Mouse (Mus musculus) MEL (cell line): ENCODE measurements around the gene Galnt10. TPM values are rescaled to one million over a fixed set of nuclear protein-coding genes. Genes with fewer than 3 reads are reported as not detected.

Source experiments
- DNase-seq: peaks from one replicate; pipeline ENCODE4 v3.0.0; 2011; ENCODE audit warnings: low read depth, low spot score
- H3K27ac ChIP-seq: 2 replicates; pipeline ENCODE4 v1.5.1; 2012; ENCODE audit warnings: low read depth, mild to moderate bottlenecking, control low read depth, low read length, moderate library complexity; ENCODE audit not compliant: control insufficient read depth
- H3K27me3 ChIP-seq, 2 experiments: fragments of 150-350 bp in 1 of 2; sonication (generic) in 1 of 2; 2 replicates each; pipeline ENCODE4 v1.6.1; 2012; ENCODE audit warnings: low read length in 2 of 2, mild to moderate bottlenecking in 2 of 2, improper control_type of control experiment in 1 of 2, moderate library complexity in 1 of 2; ENCODE audit not compliant: insufficient read depth in 2 of 2, control insufficient read depth in 1 of 2
- H3K36me3 ChIP-seq, 2 experiments: 2 replicates each; pipeline ENCODE4 v1.6.1; 2012 to 2014; ENCODE audit warnings: low read length in 2 of 2, improper control_type of control experiment in 1 of 2, inconsistent platforms in 1 of 2, mild to moderate bottlenecking in 1 of 2; ENCODE audit not compliant: insufficient read depth in 2 of 2, control insufficient read depth in 1 of 2
- H3K4me1 ChIP-seq, 2 experiments: fragments of 150-350 bp in 1 of 2; sonication (generic) in 1 of 2; 2 replicates each; pipeline ENCODE4 v1.6.1; 2012; ENCODE audit warnings: low read length in 2 of 2, improper control_type of control experiment in 1 of 2, mild to moderate bottlenecking in 1 of 2; ENCODE audit not compliant: insufficient read depth in 2 of 2, control insufficient read depth in 1 of 2
- H3K4me3 ChIP-seq, 2 experiments: fragments of 150-350 bp in 1 of 2; sonication (generic) in 1 of 2; 2 replicates each; pipeline ENCODE4 v1.5.1; 2012; ENCODE audit warnings: low read depth in 2 of 2, low read length in 2 of 2, mild to moderate bottlenecking in 2 of 2, moderate library complexity in 2 of 2, control low read depth in 1 of 2, improper control_type of control experiment in 1 of 2; ENCODE audit not compliant: control insufficient read depth in 1 of 2, insufficient read depth in 1 of 2
- H3K79me2 ChIP-seq: 2 replicates; pipeline ENCODE4 v1.6.1; 2012; ENCODE audit warnings: mild to moderate bottlenecking, low read length, moderate library complexity; ENCODE audit not compliant: control insufficient read depth, poor library complexity, insufficient read depth
- H3K9ac ChIP-seq: 2 replicates; pipeline ENCODE4 v1.6.1; 2012; ENCODE audit warnings: low read depth, mild to moderate bottlenecking, control low read depth, low read length, moderate library complexity; ENCODE audit not compliant: control insufficient read depth, poor library complexity, severe bottlenecking
- H3K9me3 ChIP-seq: fragments of 150-350 bp; sonication (generic); replicated peaks from 2 replicates; pipeline ENCODE4 v1.6.1; 2012; ENCODE audit warnings: mild to moderate bottlenecking, low read length, improper control_type of control experiment, moderate library complexity; ENCODE audit not compliant: insufficient read depth
- BHLHE40 ChIP-seq: IDR thresholded peaks from 2 replicates; pipeline ENCODE4 v1.6.1; 2012; ENCODE audit warnings: low read depth, mild to moderate bottlenecking, inconsistent platforms, low read length, improper control_type of control experiment, borderline replicate concordance
- CHD1 ChIP-seq: IDR thresholded peaks from 2 replicates; pipeline ENCODE4 v1.6.1; 2012; ENCODE audit warnings: low read depth, mild to moderate bottlenecking, inconsistent platforms, low read length, improper control_type of control experiment
- CTCF ChIP-seq, 3 experiments: IDR thresholded peaks in 2 of 3; conservative IDR thresholded peaks in 1 of 3; 2 replicates each; pipeline ENCODE4 v1.5.1; 2011 to 2012; ENCODE audit warnings: low read length in 3 of 3, low read depth in 2 of 3, mild to moderate bottlenecking in 2 of 3, improper control_type of control experiment in 1 of 3, inconsistent platforms in 1 of 3, mixed read lengths in 1 of 3, moderate library complexity in 1 of 3; ENCODE audit not compliant: control insufficient read depth in 1 of 3, insufficient read depth in 1 of 3, poor library complexity in 1 of 3, severe bottlenecking in 1 of 3
- GATA1 ChIP-seq: IDR thresholded peaks from 2 replicates; pipeline ENCODE4 v1.6.1; 2011; ENCODE audit warnings: low read depth, low read length, improper control_type of control experiment
- HCFC1 ChIP-seq: IDR thresholded peaks from 2 replicates; pipeline ENCODE4 v1.6.1; 2012; ENCODE audit warnings: low read depth, mild to moderate bottlenecking, inconsistent platforms, low read length, improper control_type of control experiment, moderate library complexity
- JUND ChIP-seq: IDR thresholded peaks from 2 replicates; pipeline ENCODE4 v1.6.1; 2011; ENCODE audit warnings: low read depth, mild to moderate bottlenecking, improper control_type of control experiment, low read length
- KAT2A ChIP-seq: conservative IDR thresholded peaks from 2 replicates; pipeline ENCODE4 v1.6.1; 2012; ENCODE audit warnings: low read depth, low read length, improper control_type of control experiment, inconsistent platforms
- MAX ChIP-seq: IDR thresholded peaks from 2 replicates; pipeline ENCODE4 v1.6.1; 2011; ENCODE audit warnings: low read length, improper control_type of control experiment
- MAZ ChIP-seq: IDR thresholded peaks from 2 replicates; pipeline ENCODE4 v1.6.1; 2012; ENCODE audit warnings: low read depth, mild to moderate bottlenecking, inconsistent platforms, low read length, improper control_type of control experiment
- MEF2A ChIP-seq: IDR thresholded peaks from 2 replicates; pipeline ENCODE4 v1.6.1; 2014; ENCODE audit warnings: low read depth, mild to moderate bottlenecking, inconsistent platforms, low read length, improper control_type of control experiment; ENCODE audit not compliant: poor library complexity, insufficient replicate concordance, severe bottlenecking; ENCODE audit errors: extremely low read depth
- MXI1 ChIP-seq: IDR thresholded peaks from 2 replicates; pipeline ENCODE4 v1.6.1; 2011; ENCODE audit warnings: mild to moderate bottlenecking, low read depth, low read length, improper control_type of control experiment
- MYC ChIP-seq: IDR thresholded peaks from 2 replicates; pipeline ENCODE4 v1.6.1; 2011; ENCODE audit warnings: low read depth, mild to moderate bottlenecking, low read length, improper control_type of control experiment, moderate library complexity
- POLR2A ChIP-seq, 2 experiments: IDR thresholded peaks; 2 replicates each; pipeline ENCODE4 v1.6.1; 2011 to 2012; ENCODE audit warnings: low read length in 2 of 2, mild to moderate bottlenecking in 2 of 2, control low read depth in 1 of 2, improper control_type of control experiment in 1 of 2, low read depth in 1 of 2, moderate library complexity in 1 of 2; ENCODE audit not compliant: control insufficient read depth in 1 of 2, insufficient read depth in 1 of 2, poor library complexity in 1 of 2
- POLR2AphosphoS5 ChIP-seq: IDR thresholded peaks from 2 replicates; pipeline ENCODE4 v1.6.1; 2012; ENCODE audit warnings: low read depth, borderline replicate concordance, mild to moderate bottlenecking, inconsistent platforms, low read length, moderate library complexity, mixed read lengths
- SIN3A ChIP-seq: IDR thresholded peaks from 2 replicates; pipeline ENCODE4 v1.6.1; 2012; ENCODE audit warnings: low read length, improper control_type of control experiment, inconsistent platforms
- SMC3 ChIP-seq: IDR thresholded peaks from 2 replicates; pipeline ENCODE4 v1.6.1; 2011; ENCODE audit warnings: low read depth, low read length, improper control_type of control experiment
- TCF12 ChIP-seq: IDR thresholded peaks from 2 replicates; pipeline ENCODE4 v1.6.1; 2014; ENCODE audit warnings: low read depth, mild to moderate bottlenecking, inconsistent platforms, low read length, improper control_type of control experiment, moderate library complexity
- USF2 ChIP-seq, 2 experiments: IDR thresholded peaks; 2 replicates each; pipeline ENCODE4 v1.6.1; 2011 to 2012; ENCODE audit warnings: improper control_type of control experiment in 2 of 2, low read length in 2 of 2, borderline replicate concordance in 1 of 2, inconsistent platforms in 1 of 2, low read depth in 1 of 2, mild to moderate bottlenecking in 1 of 2; ENCODE audit not compliant: insufficient read depth in 1 of 2
- ZC3H11A ChIP-seq: IDR thresholded peaks from 2 replicates; pipeline ENCODE4 v1.6.1; 2012; ENCODE audit warnings: low read depth, mild to moderate bottlenecking, inconsistent platforms, low read length, improper control_type of control experiment
- ZKSCAN1 ChIP-seq: IDR thresholded peaks from 2 replicates; pipeline ENCODE4 v1.6.1; 2012; ENCODE audit warnings: low read depth, mild to moderate bottlenecking, inconsistent platforms, low read length, improper control_type of control experiment, moderate library complexity
- ZMIZ1 ChIP-seq: IDR thresholded peaks from 2 replicates; pipeline ENCODE4 v1.6.1; 2012; ENCODE audit warnings: low read depth, mild to moderate bottlenecking, inconsistent platforms, low read length, improper control_type of control experiment, moderate library complexity
- ZNF384 ChIP-seq: IDR thresholded peaks from 2 replicates; pipeline ENCODE4 v1.6.1; 2012; ENCODE audit warnings: low read depth, mild to moderate bottlenecking, inconsistent platforms, low read length, improper control_type of control experiment
- polyA plus RNA-seq, 2 experiments: library from polyadenylated mRNA; stranded (reverse) in 1 of 2; unstranded in 1 of 2; fragments of >175 nt in 1 of 2; fragments of >200 nt in 1 of 2; gene quantifications; 2 replicates each; pipeline versions ENCODE4 v1.2.1 to v1.2.4; 2012; ENCODE audit warnings: low replicate concordance in 2 of 2, low read depth in 1 of 2; ENCODE audit not compliant: insufficient read length in 2 of 2, insufficient read depth in 1 of 2, missing spikeins in 1 of 2
- total RNA-seq: library from RNA; depleted of rRNA; stranded (reverse); fragments of 300-350 nt; gene quantifications from 2 replicates; pipeline ENCODE4 v1.2.3, GENCODE M21; 2012

Gene Galnt10
- total and polyA plus RNA-seq, 3 experiments: 26.7 to 27.4 TPM; not detected in 1

GRCm38 (mm10) chr11:57832552-57833201 lies 187.4 kb downstream of the Galnt10 start, which contains the start of gene Hand1:
Gene Hand1 (minus strand): TSS chr11:57832818.
- Histone ChIP-seq H3K27me3 (peaks cover 1 to 7% of the 10 kb centered on the region in 2 experiments; a peak in 3 of 4 replicates), H3K79me2 (no peaks in the 10 kb centered on the region), H3K4me3 (no peak within 1 kb of the TSS), H3K4me1 (no peaks in the 10 kb centered on the region), H3K9me3 (no peaks in the 10 kb centered on the region), H3K9ac (no peak within 1 kb of the TSS), H3K27ac (no peak within 1 kb of the TSS), H3K36me3 (no peaks in the 10 kb centered on the region)
- TF ChIP-seq CHD1 (no peak), KAT2A (no peak), MAX (no peak), MAZ (no peak), HCFC1 (no peak), ZC3H11A (no peak), ZNF384 (no peak), MEF2A (no peak), JUND (no peak), MYC (no peak), ZKSCAN1 (no peak), ZMIZ1 (no peak), USF2 (IDR thresholded peaks at IDR 0.05; ENCODE audit: borderline replicate concordance in 1 of 2, insufficient read depth in 1 of 2, low read depth in 1 of 2, low read length in 2 of 2) (no peak), POLR2A (IDR thresholded peaks at IDR 0.05; ENCODE audit: control insufficient read depth in 1 of 2, insufficient read depth in 1 of 2, low read depth in 1 of 2, low read length in 2 of 2, poor library complexity in 1 of 2) (no peak), SMC3 (no peak), POLR2AphosphoS5 (no peak)
- DNase-seq: no peak

GRCm38 (mm10) chr11:57833296-57833977 lies 188.2 kb downstream of the Galnt10 start:
- no peak for DNase-seq
- H3K79me2 ChIP-seq: no peaks in the 10 kb centered on the region
- no peaks in the 10 kb centered on the region for H3K36me3 ChIP-seq
- H3K4me3 ChIP-seq: no peak overlapping the region
- H3K9ac ChIP-seq: no peak overlapping the region
- no peak for TF ChIP-seq SIN3A
- TF ChIP-seq JUND: no peak
- no peak for TF ChIP-seq MXI1
- TF ChIP-seq BHLHE40: no peak
- no peak for TF ChIP-seq GATA1
- TF ChIP-seq TCF12: no peak
- no peak for TF ChIP-seq CTCF (IDR thresholded peaks at IDR 0.05 in 2 of 3, conservative IDR thresholded peaks at IDR 0.05 in 1 of 3; ENCODE audit: control insufficient read depth in 1 of 3, insufficient read depth in 1 of 3, low read depth in 2 of 3, low read length in 3 of 3, poor library complexity in 1 of 3, severe bottlenecking in 1 of 3)
- no peak for TF ChIP-seq ZC3H11A
- no peaks in the 10 kb centered on the region for H3K9me3 ChIP-seq
- H3K27ac ChIP-seq: no peak overlapping the region
- no peaks in the 10 kb centered on the region for H3K4me1 ChIP-seq
- H3K27me3 ChIP-seq: peaks cover 0 to 11% of the 10 kb centered on the region in 2 experiments; a peak in 3 of 4 replicates
